In the genomic region with DNA sequence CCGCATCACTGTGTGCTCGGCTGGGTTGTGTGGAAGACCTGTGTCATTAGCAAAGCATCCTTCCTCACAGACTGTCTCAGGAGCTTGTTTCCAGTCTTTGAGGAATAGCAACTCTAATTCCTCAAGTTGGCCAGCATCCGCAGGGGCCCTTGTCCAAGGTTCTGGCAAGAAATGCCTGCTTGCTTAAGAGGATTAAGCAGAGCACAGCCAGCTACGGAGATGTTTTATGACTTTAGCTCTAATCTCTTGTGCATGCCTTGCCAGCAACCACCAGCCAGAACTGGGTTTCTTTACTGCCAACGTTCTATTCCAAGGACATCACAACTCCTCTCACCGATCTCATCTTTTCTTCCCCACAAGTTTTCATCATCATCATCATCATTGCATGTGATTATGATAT, we compare ENCODE assay signal across 25 mouse cellular contexts.
DNase-seq lines count a peak whose midpoint lies in the region; ATAC-seq lines count a peak whose summit lies in the region.
"Had no signal": no experiment of that assay in that cellular context is flagged by ENCODE, and none has a peak within 500 bp of the region (broad histone marks: within the 10 kb centered on the region; RNA-seq: fewer than 3 reads in every experiment).

No protein-coding gene starts in this region.

- no peaks in the 10 kb centered on the region for H3K36me3 ChIP-seq in midbrain, embryonic 11.5 days (ENCODE audit: control insufficient read depth, insufficient read depth, low read length)
- no peaks in the 10 kb centered on the region for H3K36me3 ChIP-seq in midbrain, embryonic 10.5 days
- H3K36me3 ChIP-seq: embryonic facial prominence, embryonic 13.5 days; hindbrain, embryonic 10.5 days; limb, embryonic 15.5 days; midbrain, embryonic 15.5 days; neural tube, embryonic 12.5 days had no signal

- 71% methylated on average over 6 of the region's 6 CpGs for WGBS in midbrain, embryonic 11.5 days
- 80% methylated on average over 6 of the region's 6 CpGs for WGBS in midbrain, embryonic 10.5 days

- H3K9me3 ChIP-seq in midbrain, embryonic 11.5 days (ENCODE audit: control insufficient read depth, low read length): no peaks in the 10 kb centered on the region
- H3K9me3 ChIP-seq in midbrain, embryonic 10.5 days (replicated peaks): no peaks in the 10 kb centered on the region
- H3K9me3 ChIP-seq: embryonic facial prominence, embryonic 13.5 days; hindbrain, embryonic 10.5 days; limb, embryonic 15.5 days; midbrain, embryonic 15.5 days; neural tube, embryonic 12.5 days had no signal

- H3K4me2 ChIP-seq in midbrain, embryonic 11.5 days: no peak overlapping the region
- H3K4me2 ChIP-seq: embryonic facial prominence, embryonic 13.5 days; heart, embryonic 11.5 days; limb, embryonic 15.5 days; lung, embryonic 14.5 days; midbrain, embryonic 15.5 days; neural tube, embryonic 12.5 days had no signal

- no peak overlapping the region for H3K27ac ChIP-seq in midbrain, embryonic 11.5 days (ENCODE audit: low read depth, low read length)
- no peak overlapping the region for H3K27ac ChIP-seq in midbrain, embryonic 10.5 days (replicated peaks)
- H3K27ac ChIP-seq: embryonic facial prominence, embryonic 13.5 days; hindbrain, embryonic 10.5 days; limb, embryonic 15.5 days; liver, embryonic 14.5 days; midbrain, embryonic 15.5 days; neural tube, embryonic 12.5 days had no signal

- no peak overlapping the region for H3K9ac ChIP-seq in midbrain, embryonic 11.5 days (ENCODE audit: low read length)
- H3K9ac ChIP-seq: embryonic facial prominence, embryonic 13.5 days; limb, embryonic 15.5 days; liver, embryonic 14.5 days; lung, embryonic 14.5 days; midbrain, embryonic 15.5 days; neural tube, embryonic 12.5 days had no signal

- ATAC-seq in midbrain, embryonic 11.5 days (ENCODE audit: low FRiP score): no peak
- ATAC-seq: activated CD4-positive, CD25-positive, alpha-beta regulatory T cell, adult 4 months; forebrain, embryonic 14.5 days; intestine, postnatal 0 days; midbrain, embryonic 15.5 days had no signal

- no peak overlapping the region for H3K4me3 ChIP-seq in midbrain, embryonic 11.5 days (ENCODE audit: low read depth, low read length)
- no peak overlapping the region for H3K4me3 ChIP-seq in midbrain, embryonic 10.5 days
- H3K4me3 ChIP-seq: embryonic facial prominence, embryonic 13.5 days; hindbrain, embryonic 10.5 days; limb, embryonic 15.5 days; megakaryocyte, embryonic 14.5 days; midbrain, embryonic 15.5 days; neural tube, embryonic 12.5 days had no signal

- peak; percentile 34 to 56 for DNase-seq in cerebellum, postnatal 10 days
- no peak for DNase-seq in cerebellum, postnatal 4 days (ENCODE audit: low spot score in 2 of 2)
- peak; percentile 51 for DNase-seq in midbrain, embryonic 11.5 days (ENCODE audit: low spot score, missing footprints)
- no peak for DNase-seq in midbrain, embryonic 10.5 days (ENCODE audit: low spot score)
- peak; percentile 9 for DNase-seq in NIH3T3 (ENCODE audit: low read depth)
- peak; percentile 81 for DNase-seq in fat pad, adult 2 months (ENCODE audit: extremely low read depth, low read depth, low spot score)
- no peak for DNase-seq in heart, adult 8-10 months (ENCODE audit: low spot score)
- DNase-seq: cerebellum, adult 18-20 months; cerebellum, postnatal 25 days; embryo, embryonic 11 days; kidney, postnatal 36 days; lung, embryonic 14.5 days; thymus, adult 18-20 months; thymus, postnatal 36 days had no signal

- H3K27me3 ChIP-seq in midbrain, embryonic 11.5 days (ENCODE audit: control insufficient read depth, insufficient read depth, low read length): no peaks in the 10 kb centered on the region
- H3K27me3 ChIP-seq in midbrain, embryonic 10.5 days (ENCODE audit: low read depth, poor library complexity, severe bottlenecking): no peaks in the 10 kb centered on the region
- H3K27me3 ChIP-seq: embryonic facial prominence, embryonic 13.5 days; limb, embryonic 15.5 days; midbrain, embryonic 15.5 days; neural tube, embryonic 12.5 days had no signal

- no peaks in the 10 kb centered on the region for H3K4me1 ChIP-seq in midbrain, embryonic 11.5 days (ENCODE audit: control insufficient read depth, insufficient read depth, low read length)
- no peaks in the 10 kb centered on the region for H3K4me1 ChIP-seq in midbrain, embryonic 10.5 days
- H3K4me1 ChIP-seq: embryonic facial prominence, embryonic 13.5 days; hindbrain, embryonic 10.5 days; limb, embryonic 15.5 days; megakaryocyte, embryonic 14.5 days; midbrain, embryonic 15.5 days; neural tube, embryonic 12.5 days had no signal

Comparison
In these comparisons a context has a peak if more than half of its experiments do, and no peak if none do; other contexts are left out.
1. DNase-seq: peak in cerebellum, postnatal 10 days (2 of 2), midbrain, embryonic 11.5 days (single experiment), NIH3T3 (single experiment) and fat pad, adult 2 months (single experiment); none in cerebellum, postnatal 4 days (0 of 2), midbrain, embryonic 10.5 days (single experiment) and heart, adult 8-10 months (single experiment).